In the genomic region with DNA sequence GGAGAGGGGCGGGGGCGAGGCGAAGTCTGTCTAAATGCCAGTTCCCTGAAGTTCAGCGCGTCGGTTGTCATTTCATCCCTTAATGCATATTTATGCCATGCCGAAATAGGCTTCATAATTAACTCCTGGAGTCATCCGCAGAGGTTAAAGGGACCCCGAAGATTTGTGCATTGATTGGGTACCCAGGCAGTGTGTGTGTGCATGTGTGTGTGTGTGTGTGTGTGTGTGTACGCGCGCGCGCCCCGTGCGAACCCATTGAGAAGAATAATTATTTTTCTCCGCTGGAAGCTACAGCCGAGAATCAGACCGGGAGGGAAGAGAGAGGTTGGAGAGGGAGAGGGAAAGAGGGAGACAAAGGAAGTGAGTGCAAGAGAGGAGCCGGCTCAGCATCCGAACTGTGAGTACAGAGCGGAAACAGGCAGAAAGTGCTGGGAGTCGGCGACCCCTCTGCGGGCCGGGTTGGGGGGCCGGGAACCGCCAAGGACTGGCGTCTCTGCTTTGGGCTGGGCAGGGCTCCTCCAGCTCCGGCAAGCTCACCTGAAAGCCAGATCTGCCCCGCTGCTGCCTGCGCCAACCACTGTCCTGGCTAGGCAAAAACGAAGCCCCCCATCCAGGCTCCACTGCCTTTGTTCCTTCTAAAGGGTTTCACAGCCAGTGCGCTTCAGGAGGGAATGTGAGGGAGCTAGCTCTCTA, we compare ENCODE assay signal across 8 mouse cellular contexts. TPM values are rescaled to one million over a fixed set of nuclear protein-coding genes. Genes with fewer than 3 reads are reported as not detected.
DNase-seq lines count a peak whose midpoint lies in the region; ATAC-seq and TF ChIP-seq lines count a peak whose summit lies in the region.

A gene (plus strand): TSS at position 339 of the 693 bp plus-strand sequence.
A gene (plus strand): TSS at position 365 of the 693 bp plus-strand sequence.

- H3K9ac ChIP-seq in lung, postnatal 0 days (replicated peaks; ENCODE audit: low read depth), result 0 out of 2 replicates have a peak within 1 kb of the TSS, but pooled peaks have one; percentile 23
- H3K9ac ChIP-seq in intestine, embryonic 15.5 days, result peak within 1 kb of the TSS; percentile 29
- H3K9ac ChIP-seq in neural tube, embryonic 12.5 days, result peak within 1 kb of the TSS; percentile 98

- 2% methylated on average over 32 of the region's 34 CpGs for WGBS in lung, postnatal 0 days
- WGBS in intestine, embryonic 15.5 days, result under 1% methylated on average over 34 of the region's 34 CpGs
- under 1% methylated on average over 34 of the region's 34 CpGs for WGBS in neural tube, embryonic 12.5 days

- peak; percentile 63 to 66 for DNase-seq in cerebellum, postnatal 14 days
- DNase-seq in cerebellum, adult 9-11 months, result no peak
- DNase-seq in lung, postnatal 0 days (ENCODE audit: low spot score), result no peak
- no peak for DNase-seq in lung, postnatal 10 days
- DNase-seq in left cerebral cortex, postnatal 10 days (ENCODE audit: extremely low spot score in 1 of 2, low spot score in 2 of 2), result no peak
- DNase-seq in frontal cortex, postnatal 25 days (ENCODE audit: low spot score in 2 of 2), result no peak

- no peak for ATAC-seq in lung, postnatal 0 days
- ATAC-seq in intestine, embryonic 15.5 days, result no peak
- peak; percentile 30 for ATAC-seq in neural tube, embryonic 12.5 days (ENCODE audit: low FRiP score, low read depth)

- no peaks in the 10 kb centered on the region for H3K9me3 ChIP-seq in lung, postnatal 0 days (ENCODE audit: low read length)
- no peaks in the 10 kb centered on the region for H3K9me3 ChIP-seq in intestine, embryonic 15.5 days
- H3K9me3 ChIP-seq in neural tube, embryonic 12.5 days, result no peaks in the 10 kb centered on the region

- TF ChIP-seq EP300 in lung, postnatal 0 days (IDR thresholded peaks at IDR 0.05), result no peak

- TF ChIP-seq CTCF in lung, postnatal 0 days (IDR thresholded peaks at IDR 0.05), result no peak

- no peaks in the 10 kb centered on the region for H3K36me3 ChIP-seq in lung, postnatal 0 days (ENCODE audit: insufficient read depth, low read length)
- no peaks in the 10 kb centered on the region for H3K36me3 ChIP-seq in intestine, embryonic 15.5 days
- H3K36me3 ChIP-seq in neural tube, embryonic 12.5 days, result no peaks in the 10 kb centered on the region

- H3K27ac ChIP-seq in lung, postnatal 0 days (ENCODE audit: low read length), result no peak within 1 kb of the TSS
- no peak within 1 kb of the TSS for H3K27ac ChIP-seq in intestine, embryonic 15.5 days
- peak within 1 kb of the TSS; percentile 98 for H3K27ac ChIP-seq in neural tube, embryonic 12.5 days

- H3K4me3 ChIP-seq in lung, postnatal 0 days (ENCODE audit: low read depth, low read length), result peak within 1 kb of the TSS; percentile 53
- peak within 1 kb of the TSS; percentile 54 for H3K4me3 ChIP-seq in intestine, embryonic 15.5 days (replicated peaks)
- H3K4me3 ChIP-seq in neural tube, embryonic 12.5 days, result peak within 1 kb of the TSS; percentile 79

- intact Hi-C loops in left cerebral cortex, postnatal 10 days (cut with DNase I), result no loop called here

- peaks cover 33% of the 10 kb centered on the region for H3K27me3 ChIP-seq in lung, postnatal 0 days (replicated peaks; ENCODE audit: insufficient read depth, low read length)
- H3K27me3 ChIP-seq in intestine, embryonic 15.5 days (replicated peaks), result peaks cover 75% of the 10 kb centered on the region
- peaks cover 4% of the 10 kb centered on the region; the same call in 1 of the 2 replicates for H3K27me3 ChIP-seq in neural tube, embryonic 12.5 days (replicated peaks)

- H3K4me1 ChIP-seq in lung, postnatal 0 days (ENCODE audit: insufficient read depth, low read depth, low read length), result no peaks in the 10 kb centered on the region
- H3K4me1 ChIP-seq in intestine, embryonic 15.5 days (replicated peaks), result peaks cover 22% of the 10 kb centered on the region
- peaks cover 54% of the 10 kb centered on the region for H3K4me1 ChIP-seq in neural tube, embryonic 12.5 days

- H3K4me2 ChIP-seq in lung, postnatal 0 days (replicated peaks; ENCODE audit: low read depth, low read length), result peak within 1 kb of the TSS; percentile 94
- peak within 1 kb of the TSS; percentile 97 for H3K4me2 ChIP-seq in intestine, embryonic 15.5 days (replicated peaks)
- peak within 1 kb of the TSS; percentile 69 for H3K4me2 ChIP-seq in neural tube, embryonic 12.5 days (replicated peaks)

RNA-seq across cellular contexts. Expression of the first gene that starts in this region (rescaled TPM):
- 0.79 TPM in 1 of 2 replicates, not detected in the other for polyA plus RNA-seq in lung, postnatal 0 days (2015; fragmentation: Nextera tagmentation; extraction: Ambion mirVana)
- polyA plus RNA-seq in intestine, embryonic 15.5 days (2015; fragmentation: Nextera tagmentation; extraction: Ambion mirVana), result 0.43 and 0.58 TPM in 2 replicates
- polyA plus RNA-seq in neural tube, embryonic 12.5 days (2016; fragmentation: Nextera tagmentation; extraction: Ambion mirVana), result 11.7 and 11.9 TPM in 2 replicates
- total RNA-seq in left cerebral cortex, postnatal 10 days (2021), result 1 to 10 TPM; 4.4 to 5.2 TPM

RNA-seq across cellular contexts. Expression of the second gene that starts in this region (rescaled TPM):
- not detected in 2 replicates for polyA plus RNA-seq in lung, postnatal 0 days (2015; fragmentation: Nextera tagmentation; extraction: Ambion mirVana)
- 0.03 and 0.08 TPM in 2 replicates for polyA plus RNA-seq in intestine, embryonic 15.5 days (2015; fragmentation: Nextera tagmentation; extraction: Ambion mirVana)
- 3.0 and 3.7 TPM in 2 replicates for polyA plus RNA-seq in neural tube, embryonic 12.5 days (2016; fragmentation: Nextera tagmentation; extraction: Ambion mirVana)
- 1 to 10 TPM; 3.2 TPM for total RNA-seq in left cerebral cortex, postnatal 10 days (2021)

Comparison
In these comparisons a context has a peak if more than half of its experiments do, and no peak if none do; other contexts are left out.
1. DNase-seq: peak in cerebellum, postnatal 14 days (2 of 2); none in cerebellum, adult 9-11 months (single experiment), lung, postnatal 0 days (single experiment), lung, postnatal 10 days (single experiment), left cerebral cortex, postnatal 10 days (0 of 2) and frontal cortex, postnatal 25 days (0 of 2).
2. H3K9ac ChIP-seq: peak in every context shown above with its lines; median percentile 98 in neural tube, embryonic 12.5 days; 29 in intestine, embryonic 15.5 days; 23 in lung, postnatal 0 days.
3. Peak in every context shown above with its lines, with median percentiles within 50 percentile points of each other: H3K4me2 ChIP-seq and H3K4me3 ChIP-seq.